Mouse (Mus musculus) embryonic facial prominence, embryonic 11.5 days (tissue): ENCODE results near the gene Ing1. TPM values are rescaled to one million over a fixed set of nuclear protein-coding genes. Genes with fewer than 3 reads are reported as not detected.
"Not testable (repeated sequence)": the region's sequence is repeated elsewhere in the genome, so short reads cannot be mapped to it uniquely, and the experiment has no call there.

Experiments used
- ATAC-seq: fragments of 200-750 bp; cut with Nextera tagmentation; replicated peaks from 2 replicates; pipeline ENCODE4 v1.8.0; 2017; ENCODE audit warnings: low read depth; ENCODE audit not compliant: insufficient number of reproducible peaks, low FRiP score, low TSS enrichment
- DNase-seq: peaks from one replicate; pipeline ENCODE4 v3.0.0-alpha.2; 2015; ENCODE audit warnings: low spot score
- H3K27ac ChIP-seq: fragments of 300-500 bp; sonication (generic); replicated peaks from 2 replicates; pipeline ENCODE4 v1.5.1; 2014; ENCODE audit warnings: mild to moderate bottlenecking, low read depth, low read length, control low read depth
- H3K27me3 ChIP-seq: fragments of 300-500 bp; sonication (generic); 2 replicates; pipeline ENCODE4 v1.6.1; 2014; ENCODE audit warnings: mild to moderate bottlenecking, low read length, moderate library complexity, mixed read lengths; ENCODE audit not compliant: control insufficient read depth, insufficient read depth
- H3K36me3 ChIP-seq: fragments of 300-500 bp; sonication (generic); replicated peaks from 2 replicates; pipeline ENCODE4 v1.6.1; 2014; ENCODE audit warnings: low read depth, mild to moderate bottlenecking, low read length, moderate library complexity, mixed read lengths; ENCODE audit not compliant: control insufficient read depth, insufficient read depth
- H3K4me1 ChIP-seq: fragments of 300-500 bp; sonication (generic); 2 replicates; pipeline ENCODE4 v1.6.1; 2014; ENCODE audit warnings: low read length, mixed read lengths; ENCODE audit not compliant: control insufficient read depth, insufficient read depth
- H3K4me2 ChIP-seq: fragments of 300-500 bp; sonication (generic); 2 replicates; pipeline ENCODE4 v1.6.1; 2014; ENCODE audit warnings: low read depth, mild to moderate bottlenecking, control low read depth, low read length, moderate library complexity
- H3K4me3 ChIP-seq: fragments of 300-500 bp; sonication (generic); 2 replicates; pipeline ENCODE4 v1.5.1; 2014; ENCODE audit warnings: low read depth, low read length, control low read depth
- H3K9ac ChIP-seq: fragments of 300-500 bp; sonication (generic); replicated peaks from 2 replicates; pipeline ENCODE4 v1.6.1; 2014; ENCODE audit warnings: mild to moderate bottlenecking, control low read depth, low read length
- H3K9me3 ChIP-seq: fragments of 300-500 bp; sonication (generic); replicated peaks from 2 replicates; pipeline ENCODE4 v1.6.1; 2016; ENCODE audit warnings: mild to moderate bottlenecking, low read length, inconsistent platforms, mixed read lengths; ENCODE audit not compliant: control insufficient read depth
- WGBS: fragments of 180-500 bp; shearing (Covaris S2); extraction: QIAGEN DNeasy Blood & Tissue Kit; methylation state at CpG from one replicate; pipeline ENCODE4 v1.1.7; 2014; 5-methylcytosine and 5-hydroxymethylcytosine counted together
- polyA plus RNA-seq: library from polyadenylated mRNA; unstranded; fragments of >200 nt; fragmentation: Nextera tagmentation; extraction: Ambion mirVana; gene quantifications from 2 replicates; pipeline ENCODE4 v1.2.1, GENCODE M21; 2014

Gene Ing1
- polyA plus RNA-seq, 1 experiment from 2014 or later = 42.7 TPM

DNA sequence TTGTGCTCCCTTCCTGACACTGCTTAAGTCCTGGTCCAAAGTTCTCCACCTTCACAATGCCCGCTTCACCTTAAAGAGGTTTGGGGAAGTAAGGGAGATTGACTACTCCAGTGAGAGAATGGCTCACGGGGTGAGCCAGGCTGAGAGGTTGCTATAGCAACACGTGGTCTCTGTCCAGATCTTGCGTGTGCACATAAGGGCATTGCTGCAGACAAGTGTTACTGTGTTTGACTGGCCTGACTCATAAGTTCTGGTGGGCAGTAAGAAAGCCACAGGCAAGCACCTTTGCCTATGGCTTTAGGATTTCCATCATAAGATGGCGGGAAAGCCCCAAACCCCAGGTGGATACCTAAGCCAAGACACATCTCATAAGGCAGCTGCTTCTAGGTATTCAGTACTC lies 8.9 kb downstream of the Ing1 start:
- H3K27ac ChIP-seq = no peak overlapping the region
- no peaks in the 10 kb centered on the region for H3K27me3 ChIP-seq
- no peaks in the 10 kb centered on the region for H3K9me3 ChIP-seq
- no peak overlapping the region for H3K4me3 ChIP-seq
- WGBS = 93% methylated on average over 5 of the region's 5 CpGs
- peaks cover 9% of the 10 kb centered on the region for H3K36me3 ChIP-seq
- ATAC-seq (no peak), DNase-seq (no peak)
- H3K4me2 ChIP-seq = no peak overlapping the region
- H3K9ac ChIP-seq = no peak overlapping the region
- H3K4me1 ChIP-seq = no peaks in the 10 kb centered on the region

DNA sequence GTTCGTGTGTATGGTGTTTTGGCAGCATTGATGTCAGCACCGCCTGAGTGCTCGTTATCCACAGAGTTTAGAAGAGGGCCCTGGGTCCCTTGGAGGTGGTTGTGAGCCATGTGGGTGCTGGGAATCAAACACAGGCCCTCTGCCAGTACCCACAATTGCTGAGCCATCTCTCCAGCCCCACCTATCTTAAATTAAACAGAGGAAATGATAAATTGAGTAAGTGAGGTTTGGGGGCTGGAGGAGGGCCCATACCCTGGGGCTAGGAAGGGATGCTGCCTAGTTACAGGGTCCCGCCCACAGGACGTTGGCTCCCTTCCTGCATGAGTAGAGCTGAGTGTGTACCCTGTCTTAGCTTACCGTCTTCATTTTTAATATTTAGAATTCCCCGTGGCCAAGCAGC lies 9.3 kb downstream of the Ing1 start:
- WGBS = 87% methylated on average over 7 of the region's 7 CpGs
- no peaks in the 10 kb centered on the region for H3K27me3 ChIP-seq
- ATAC-seq = no peak
- DNase-seq = no peak
- no peaks in the 10 kb centered on the region for H3K4me1 ChIP-seq
- H3K9me3 ChIP-seq = no peaks in the 10 kb centered on the region
- no peak overlapping the region for H3K27ac ChIP-seq
- peaks cover 9% of the 10 kb centered on the region for H3K36me3 ChIP-seq
- no peak overlapping the region for H3K9ac ChIP-seq
- no peak overlapping the region for H3K4me3 ChIP-seq
- no peak overlapping the region for H3K4me2 ChIP-seq

DNA sequence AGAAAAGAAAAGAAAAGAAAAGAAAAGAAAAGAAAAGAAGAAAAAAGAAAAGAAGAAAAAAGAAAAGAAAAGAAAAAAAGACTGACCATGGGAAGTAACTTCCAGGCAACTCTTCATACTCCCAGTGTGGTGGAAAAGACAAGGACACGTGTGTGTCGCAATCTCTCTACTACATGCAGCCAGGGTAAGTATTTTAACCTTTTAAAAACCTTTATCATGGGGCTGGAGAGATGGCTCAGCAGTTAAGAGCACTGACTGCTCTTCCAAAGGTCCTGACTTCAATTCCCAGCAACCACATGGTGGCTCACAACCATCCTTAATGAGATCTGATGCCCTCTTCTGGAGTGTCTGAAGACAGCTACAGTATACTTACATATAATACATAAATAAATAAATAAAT lies 12.8 kb downstream of the Ing1 start:
- not testable (repeated sequence) for H3K4me2 ChIP-seq, H3K27ac ChIP-seq, H3K9me3 ChIP-seq, ATAC-seq, DNase-seq, H3K9ac ChIP-seq, H3K4me3 ChIP-seq, H3K4me1 ChIP-seq, H3K27me3 ChIP-seq, H3K36me3 ChIP-seq
- 97% methylated on average over 2 of the region's 2 CpGs for WGBS

DNA sequence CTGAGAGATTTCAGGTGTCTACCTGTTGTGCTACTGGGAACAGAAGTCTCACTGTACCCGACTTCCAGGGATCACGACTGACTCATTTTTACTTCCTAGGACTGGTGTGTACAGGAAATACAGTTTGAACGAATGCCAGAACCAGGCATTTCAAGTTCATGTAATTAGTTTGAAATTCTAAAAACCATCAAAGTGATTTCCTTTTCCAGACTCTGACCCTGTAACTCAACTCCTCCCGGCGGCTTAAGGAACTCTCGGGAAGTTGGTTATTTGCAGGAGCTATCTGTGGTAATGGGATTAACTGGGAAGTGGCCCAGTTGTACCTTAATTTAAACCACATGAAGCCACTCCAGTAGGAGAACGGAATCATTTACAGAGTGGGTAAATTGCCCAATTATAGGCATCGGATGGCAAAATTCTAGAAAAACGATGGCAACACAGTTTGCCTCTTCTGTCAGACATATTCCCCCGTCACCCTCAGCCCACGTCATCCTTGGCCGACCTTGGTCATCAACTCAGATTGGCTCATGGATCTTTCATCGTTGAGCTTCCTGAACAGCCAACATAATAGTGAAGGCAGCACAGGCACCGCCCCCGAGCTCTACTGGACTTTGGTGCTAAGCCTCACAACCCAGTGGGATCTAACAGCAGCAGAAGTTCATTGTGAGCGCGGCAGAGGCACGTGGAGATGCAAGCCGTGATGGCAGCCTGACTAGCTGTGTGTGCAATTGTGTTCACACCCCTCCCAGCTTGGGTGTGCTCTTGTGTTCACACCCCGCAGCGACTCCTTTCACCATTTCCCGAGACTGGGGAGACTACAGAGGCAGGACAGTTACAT lies 14.1 kb downstream of the Ing1 start:
- 56% methylated on average over 22 of the region's 22 CpGs for WGBS
- Histone ChIP-seq H3K4me3 (no peak overlapping the region), H3K9me3 (no peaks in the 10 kb centered on the region), H3K27ac (no peak overlapping the region), H3K4me2 (no peak overlapping the region), H3K9ac (no peak overlapping the region), H3K4me1 (no peaks in the 10 kb centered on the region), H3K27me3 (no peaks in the 10 kb centered on the region), H3K36me3 (peaks cover 2% of the 10 kb centered on the region)
- DNase-seq (peak; percentile 72), ATAC-seq (no peak)

DNA sequence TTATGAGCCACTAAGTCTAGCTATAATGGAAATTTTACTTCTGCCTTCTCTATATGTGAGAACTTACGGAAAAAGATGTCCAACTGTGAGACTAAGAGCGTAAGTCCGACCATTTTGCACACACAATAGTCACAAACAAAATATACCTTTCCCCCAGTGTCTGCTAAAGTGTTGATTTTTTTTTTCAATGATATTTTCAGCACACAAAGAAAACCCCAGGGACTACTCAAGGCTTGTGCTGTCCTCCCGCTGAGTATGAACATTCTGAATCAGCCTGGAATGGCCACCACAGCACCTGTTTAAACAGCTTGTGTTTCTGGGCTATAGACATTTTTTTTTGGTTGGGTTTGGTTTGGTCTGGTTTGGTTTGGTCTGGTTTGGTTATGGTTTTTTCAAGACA lies 15.4 kb downstream of the Ing1 start:
- H3K4me2 ChIP-seq = no peak overlapping the region
- no peak overlapping the region for H3K4me3 ChIP-seq
- no peak overlapping the region for H3K9ac ChIP-seq
- H3K4me1 ChIP-seq = no peaks in the 10 kb centered on the region
- H3K9me3 ChIP-seq = no peaks in the 10 kb centered on the region
- no peaks in the 10 kb centered on the region for H3K27me3 ChIP-seq
- ATAC-seq = no peak
- WGBS = 92% methylated on average over 4 of the region's 4 CpGs
- H3K36me3 ChIP-seq = peaks cover 2% of the 10 kb centered on the region
- H3K27ac ChIP-seq = no peak overlapping the region
- DNase-seq = no peak

DNA sequence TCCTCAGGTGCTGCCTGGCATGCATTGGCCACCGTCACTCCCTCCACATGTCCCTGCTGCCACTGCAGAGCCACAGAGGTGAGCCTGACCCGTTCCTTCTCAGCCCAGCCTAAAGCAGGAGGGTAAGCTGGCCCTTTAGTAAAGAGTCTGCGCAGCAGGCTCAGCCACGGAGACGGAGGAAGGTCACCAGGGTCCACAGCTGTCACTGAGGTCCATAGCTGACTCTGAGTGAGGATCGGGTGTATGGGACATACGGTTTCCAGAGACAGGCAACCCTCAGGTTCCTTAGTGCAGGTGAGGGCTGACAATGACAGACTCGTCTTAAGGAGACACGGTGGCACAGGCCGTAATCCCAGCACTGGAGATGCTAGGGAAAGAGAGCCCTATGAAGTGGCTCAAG lies 16.6 kb downstream of the Ing1 start:
- no peaks in the 10 kb centered on the region for H3K4me1 ChIP-seq
- H3K36me3 ChIP-seq = peaks cover 1% of the 10 kb centered on the region; the same call in 1 of the 2 replicates
- WGBS = 81% methylated on average over 10 of the region's 10 CpGs
- no peaks in the 10 kb centered on the region for H3K9me3 ChIP-seq
- no peak overlapping the region for H3K27ac ChIP-seq
- no peak overlapping the region for H3K9ac ChIP-seq
- H3K4me2 ChIP-seq = no peak overlapping the region
- no peaks in the 10 kb centered on the region for H3K27me3 ChIP-seq
- no peak overlapping the region for H3K4me3 ChIP-seq
- ATAC-seq = no peak
- DNase-seq = no peak

DNA sequence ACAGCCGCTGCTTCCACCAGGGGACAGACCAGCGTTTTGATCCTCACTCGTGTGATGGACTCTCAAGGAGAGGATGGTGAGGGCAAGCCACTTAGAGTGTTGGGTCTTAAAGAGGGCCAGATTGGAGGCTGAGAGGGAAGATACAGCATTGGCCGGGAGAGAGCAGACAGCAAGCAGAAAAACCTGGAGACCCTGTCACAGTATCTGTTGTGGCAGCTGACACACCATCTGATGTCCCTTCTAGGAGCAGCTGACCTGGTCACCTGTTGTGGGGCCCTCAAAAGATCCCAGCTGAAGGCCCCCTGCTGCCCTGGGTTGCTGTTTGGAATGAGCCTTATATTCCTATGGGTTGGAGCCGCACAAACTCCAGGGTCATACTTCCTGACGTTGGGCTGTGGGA lies 17.1 kb downstream of the Ing1 start:
- Histone ChIP-seq H3K27me3 (no peaks in the 10 kb centered on the region), H3K9ac (no peak overlapping the region), H3K4me2 (no peak overlapping the region), H3K27ac (no peak overlapping the region), H3K4me3 (no peak overlapping the region), H3K9me3 (no peaks in the 10 kb centered on the region), H3K4me1 (no peaks in the 10 kb centered on the region), H3K36me3 (no peaks in the 10 kb centered on the region)
- 82% methylated on average over 6 of the region's 6 CpGs for WGBS
- ATAC-seq (no peak), DNase-seq (no peak)

DNA sequence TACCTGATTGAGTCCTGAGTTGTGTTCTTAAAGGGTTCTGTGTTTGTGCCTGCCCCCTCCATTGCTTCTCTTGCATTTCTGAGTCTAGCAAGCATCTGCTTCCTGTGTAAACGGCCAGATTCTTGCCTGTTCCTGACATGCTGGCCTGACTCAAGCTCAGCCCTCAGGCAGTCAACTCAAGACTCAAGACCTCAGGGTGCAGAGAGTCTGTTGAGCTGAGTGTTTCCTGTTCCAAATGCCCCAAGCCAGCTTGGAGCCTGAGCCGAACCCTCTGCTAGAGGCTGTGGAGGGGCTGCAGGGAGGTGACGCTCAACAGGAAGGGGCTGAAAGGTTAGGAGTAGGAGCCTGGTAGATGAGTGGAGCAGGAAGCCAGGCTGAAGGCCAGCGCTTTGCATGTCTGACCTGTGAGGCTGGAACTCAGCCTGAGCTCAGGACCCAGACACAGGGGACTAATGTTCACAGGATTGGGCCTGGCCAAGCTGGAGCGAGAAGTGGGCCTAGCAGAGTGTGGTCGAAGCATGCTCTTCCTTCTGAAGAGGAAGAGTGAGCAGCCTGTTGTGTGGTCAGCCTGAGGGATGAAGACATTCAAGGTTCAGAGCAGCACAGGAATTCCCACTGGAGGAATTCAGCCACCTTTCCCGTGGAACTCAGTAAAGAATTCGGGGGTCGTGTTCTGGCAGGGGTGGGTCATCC lies 19.7 kb downstream of the Ing1 start:
- Histone ChIP-seq H3K36me3 (no peaks in the 10 kb centered on the region), H3K27me3 (no peaks in the 10 kb centered on the region), H3K4me3 (no peak overlapping the region), H3K9me3 (no peaks in the 10 kb centered on the region), H3K27ac (no peak overlapping the region), H3K4me2 (no peak overlapping the region), H3K9ac (no peak overlapping the region), H3K4me1 (no peaks in the 10 kb centered on the region)
- ATAC-seq = no peak
- WGBS = 54% methylated on average over 9 of the region's 9 CpGs
- peak; percentile 10 for DNase-seq
